Mouse (Mus musculus): ENCODE results near the gene Nxn. TPM values are rescaled to one million over a fixed set of nuclear protein-coding genes. Genes with fewer than 3 reads are reported as not detected.

The Nxn gene
- polyA plus RNA-seq, 1 experiment, result 4.8 TPM

DNA sequence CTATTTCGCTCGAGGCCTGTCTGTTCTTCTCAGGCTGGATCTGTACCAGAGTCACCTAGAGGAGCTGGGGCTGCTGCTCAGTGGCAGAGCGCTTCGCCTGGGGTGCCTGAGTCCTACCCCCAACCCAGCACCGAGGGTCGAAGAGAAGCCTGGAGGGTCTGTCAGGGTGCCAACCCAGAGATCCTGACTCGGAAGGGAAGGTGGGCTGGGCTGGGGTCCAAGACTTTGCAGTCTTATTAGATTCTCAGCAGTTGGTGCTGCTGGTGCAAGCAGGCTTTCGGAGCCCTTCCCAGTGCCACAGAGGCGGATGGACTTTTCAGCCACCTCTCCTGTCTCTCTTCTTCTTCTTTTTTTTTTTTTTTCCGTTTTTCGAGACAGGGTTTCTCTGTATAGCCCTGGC is 42.8 kb downstream of the Nxn start:
- TF ChIP-seq GATA1 (IDR thresholded peaks at IDR 0.05; ENCODE audit: low read length), result no peak

DNA sequence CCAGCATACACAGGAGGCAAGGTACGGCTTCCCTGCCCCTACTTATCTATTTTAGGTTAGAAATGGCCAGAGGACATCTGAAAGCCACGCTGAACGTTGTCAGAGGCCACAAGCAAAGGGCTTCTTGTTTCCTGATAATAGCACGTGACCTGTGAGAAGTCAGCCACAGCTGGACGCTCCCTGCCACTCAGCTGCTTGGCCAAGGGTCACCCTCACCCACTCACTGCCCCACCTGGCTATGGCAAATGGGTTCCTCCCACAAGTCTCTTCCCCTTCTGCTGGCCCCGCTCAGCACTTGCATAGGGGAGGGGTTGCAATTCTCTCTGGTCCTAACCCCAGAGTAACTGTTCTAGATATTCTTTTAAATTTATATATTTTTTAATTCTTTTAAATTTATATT is 43.5 kb downstream of the Nxn start:
- no peak for TF ChIP-seq GATA1 (IDR thresholded peaks at IDR 0.05; ENCODE audit: low read length)

DNA sequence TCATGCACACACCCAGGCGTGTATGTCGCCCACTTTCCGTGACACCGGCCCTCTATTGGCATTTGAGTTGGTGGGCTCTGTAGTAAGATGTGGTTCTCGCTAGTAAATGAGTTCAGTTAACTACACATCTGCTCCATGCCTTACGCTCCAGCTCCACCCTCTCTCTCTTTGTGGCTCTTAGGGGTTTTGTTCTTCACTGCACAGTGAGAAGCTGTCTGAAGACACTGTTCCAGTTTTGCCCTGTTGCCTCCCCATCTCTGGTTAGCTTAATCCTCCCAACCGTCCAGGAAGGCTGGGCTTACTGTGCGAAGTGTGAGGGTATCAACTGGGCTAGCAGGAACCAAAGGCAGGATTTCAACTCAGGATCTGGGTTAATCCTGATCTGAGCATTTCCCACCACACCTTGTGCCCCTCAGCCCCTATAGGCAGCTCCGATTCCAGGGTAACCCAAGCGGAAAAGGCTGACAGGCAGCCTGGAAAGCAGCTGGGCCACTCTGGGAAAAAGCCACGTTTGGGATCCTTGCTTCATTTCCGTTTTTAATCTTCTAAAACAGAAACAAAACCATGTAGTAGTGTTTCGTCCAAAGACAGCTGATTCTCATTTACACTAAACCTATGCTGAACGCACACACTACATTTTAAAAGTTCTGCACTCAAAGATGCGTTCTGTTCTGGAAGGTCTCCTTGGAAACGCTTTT is 45.9 kb downstream of the Nxn start:
- TF ChIP-seq GATA1 (IDR thresholded peaks at IDR 0.05; ENCODE audit: low read length), result no peak

DNA sequence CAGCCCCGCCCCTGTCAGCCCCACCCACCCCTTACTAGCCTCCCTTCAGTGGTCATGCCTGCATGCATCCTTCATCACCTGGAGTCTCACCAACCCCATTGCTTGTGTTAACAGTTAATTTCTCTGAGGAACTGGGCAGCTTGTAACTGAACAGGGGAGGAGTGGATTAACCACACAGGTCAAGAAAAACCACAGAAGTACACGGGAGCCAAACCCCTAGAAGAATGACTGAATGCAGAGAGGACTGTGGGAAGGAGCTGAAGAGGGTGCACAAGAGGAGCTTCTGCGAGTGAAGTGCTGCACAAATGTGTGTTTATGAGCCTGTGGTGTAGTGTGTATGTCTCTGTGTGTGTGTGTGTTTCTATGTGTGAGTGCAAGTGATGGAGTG is 47.3 kb downstream of the Nxn start:
- TF ChIP-seq GATA1 (IDR thresholded peaks at IDR 0.05; ENCODE audit: low read length), result no peak

DNA sequence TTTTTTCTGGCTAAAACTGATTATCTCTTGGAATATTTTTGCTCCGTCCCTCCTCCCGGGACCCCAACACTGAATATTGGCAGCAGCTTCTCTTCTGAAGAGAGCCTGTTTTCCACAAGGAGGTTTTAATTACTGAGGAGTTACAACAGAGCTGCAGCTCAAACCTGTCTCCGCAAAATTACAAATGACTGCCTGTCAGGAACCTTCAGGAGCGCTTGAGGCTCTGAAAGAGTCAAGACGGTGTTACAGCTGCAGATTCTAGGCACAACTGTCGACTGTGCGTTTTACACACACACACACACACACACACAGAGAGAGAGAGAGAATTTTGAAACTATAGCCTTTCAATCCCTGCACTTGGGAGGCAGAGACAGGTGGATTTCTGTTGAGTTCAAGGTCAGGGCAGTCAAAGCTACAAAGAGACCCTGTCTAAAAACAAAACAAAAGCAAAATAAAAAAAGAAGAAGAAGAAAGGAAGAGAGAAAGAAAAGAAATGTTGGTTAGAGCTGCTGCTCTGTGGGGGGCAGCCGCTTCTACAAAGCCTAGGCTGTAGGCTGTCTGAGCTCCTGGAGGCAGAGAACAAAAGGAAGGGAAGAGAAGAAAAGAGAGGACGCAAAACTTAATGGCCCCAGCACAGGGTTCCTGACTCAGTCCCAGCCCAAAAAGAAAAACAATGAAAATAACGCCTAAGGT is 47.9 kb downstream of the Nxn start:
- TF ChIP-seq GATA1 (IDR thresholded peaks at IDR 0.05; ENCODE audit: low read length), result no peak

DNA sequence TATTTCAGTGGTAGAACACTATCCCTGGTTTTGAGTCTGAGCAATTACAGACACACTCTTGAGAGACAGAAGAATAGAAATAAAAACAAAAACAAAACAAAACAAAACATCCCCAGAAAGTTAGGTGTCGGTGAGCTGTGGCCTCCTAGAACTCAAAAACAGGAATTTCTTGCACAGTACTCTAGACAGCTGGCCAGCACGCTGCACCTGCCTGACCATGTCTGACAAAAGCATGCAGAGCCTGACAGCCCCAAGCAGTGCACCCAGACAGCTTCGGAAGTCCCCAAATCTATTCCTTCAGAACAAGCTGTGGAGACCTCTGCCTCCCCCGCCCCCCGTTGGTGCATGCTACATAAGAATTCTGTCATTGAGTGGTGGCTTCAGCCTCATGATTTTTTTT is 49.1 kb downstream of the Nxn start:
- TF ChIP-seq GATA1 (IDR thresholded peaks at IDR 0.05; ENCODE audit: low read length), result no peak

DNA sequence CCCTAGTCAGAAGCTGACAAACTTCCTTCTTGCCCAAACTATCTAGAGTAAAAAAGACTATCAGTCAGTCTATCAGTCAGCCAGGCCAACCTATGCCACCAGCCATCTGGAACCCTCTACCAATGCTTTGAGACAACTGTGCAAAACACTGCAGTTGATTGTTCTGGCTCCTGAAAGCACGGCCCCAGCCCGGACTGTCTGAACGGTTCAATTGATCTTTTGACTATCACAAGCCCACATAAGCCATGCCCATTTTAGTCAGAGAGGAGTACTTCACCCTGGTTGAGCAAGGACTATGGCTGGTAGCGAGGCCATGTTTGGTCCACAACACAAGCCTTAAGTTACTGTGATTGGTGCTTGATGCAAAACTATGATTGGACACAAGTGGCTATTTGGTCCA is 51.4 kb downstream of the Nxn start:
- TF ChIP-seq GATA1 (IDR thresholded peaks at IDR 0.05; ENCODE audit: low read length), result no peak

DNA sequence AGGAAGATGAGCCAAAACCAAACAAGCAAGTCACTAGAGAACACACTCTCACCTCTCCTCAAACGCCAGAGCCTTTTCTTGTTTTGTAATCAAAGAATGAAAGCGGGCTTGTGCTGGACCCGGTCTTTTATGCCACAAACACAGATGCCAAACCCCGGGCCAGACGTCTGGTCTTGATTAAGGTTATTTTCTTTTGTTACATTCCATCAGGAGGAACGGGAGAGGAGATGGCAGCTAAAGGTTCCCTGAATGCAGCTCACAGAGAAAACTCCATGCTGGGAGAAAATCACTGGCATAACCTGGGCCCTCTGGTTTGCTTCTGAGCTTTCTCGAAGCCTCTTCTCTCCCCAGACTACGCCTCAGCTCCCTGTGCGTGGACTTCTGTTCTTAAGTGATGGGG is 55.9 kb downstream of the Nxn start:
- TF ChIP-seq GATA1 (IDR thresholded peaks at IDR 0.05; ENCODE audit: low read length), result no peak

DNA sequence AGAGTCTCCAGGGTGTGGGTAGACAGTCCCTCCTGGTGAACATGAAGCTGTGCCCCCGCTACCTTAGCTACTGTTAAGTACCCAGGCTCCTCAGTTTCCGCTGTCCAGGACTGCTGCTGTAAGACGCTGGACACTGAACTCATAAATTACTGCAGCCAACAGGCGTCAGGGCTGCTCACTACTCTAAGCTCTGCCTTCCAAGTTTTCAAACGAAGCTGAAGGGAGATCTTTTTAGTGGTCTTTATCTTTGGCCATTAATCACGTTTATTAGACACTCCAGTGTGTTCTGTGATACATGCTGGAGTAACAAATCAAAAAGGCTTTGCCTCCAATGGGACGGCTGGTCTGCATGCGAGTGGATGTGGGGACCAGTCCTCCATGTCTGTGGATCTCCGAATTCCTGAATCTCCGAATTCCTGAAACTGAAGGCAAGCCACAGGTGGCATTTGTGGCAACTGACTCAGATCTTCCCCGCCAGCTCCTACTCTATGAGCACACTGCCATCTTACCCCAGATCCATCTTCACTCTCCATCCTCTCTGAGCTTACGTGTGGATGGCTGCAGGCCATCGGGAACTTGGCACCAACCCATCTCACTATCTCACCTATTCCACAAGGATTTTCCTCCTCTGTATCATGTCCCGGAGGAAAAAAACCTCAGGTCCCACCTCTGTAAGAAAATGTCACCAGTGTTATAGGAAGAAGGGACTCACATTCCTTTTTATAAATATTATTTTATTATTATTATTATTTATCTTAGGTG is 56.9 kb downstream of the Nxn start:
- TF ChIP-seq GATA1 (IDR thresholded peaks at IDR 0.05; ENCODE audit: low read length), result no peak

DNA sequence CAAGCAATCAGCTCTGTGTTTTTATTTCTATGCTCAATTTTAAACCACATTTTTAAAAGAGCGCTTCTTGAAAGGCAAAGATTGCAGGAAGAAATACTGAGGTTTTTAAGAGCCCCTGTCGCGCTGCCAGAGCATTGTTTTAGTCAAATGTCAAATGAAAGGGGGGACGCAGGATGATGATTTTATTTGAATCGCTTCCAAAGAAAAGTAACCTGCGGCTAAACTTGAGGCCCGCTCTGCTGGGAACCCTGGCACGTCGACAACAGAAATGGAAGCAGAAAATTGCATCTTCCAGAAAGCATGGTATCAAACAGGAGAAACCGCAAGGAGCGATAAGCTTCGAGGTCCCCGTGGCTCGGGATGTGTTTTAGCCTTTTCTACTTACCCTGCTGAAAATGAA is 57.8 kb downstream of the Nxn start:
- no peak for TF ChIP-seq GATA1 (IDR thresholded peaks at IDR 0.05; ENCODE audit: low read length)

DNA sequence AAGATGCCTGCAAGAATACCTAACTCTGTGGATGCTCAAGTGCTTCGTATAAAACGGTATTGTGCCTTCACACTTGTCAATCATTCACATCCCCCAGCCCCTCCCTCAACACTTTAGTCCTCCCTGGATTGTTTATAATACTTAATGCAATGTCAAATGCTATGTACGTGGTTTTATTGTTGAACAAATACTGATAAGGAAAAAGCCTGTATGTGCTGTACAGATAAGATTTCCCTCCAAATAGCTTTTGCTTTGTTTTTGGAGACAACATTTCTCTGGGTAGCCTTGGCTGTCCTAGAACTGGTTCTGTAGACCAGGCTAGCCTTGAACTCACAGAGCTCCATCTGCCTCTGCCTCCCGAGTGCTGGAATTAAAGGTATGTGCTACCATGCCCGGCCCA is 59.1 kb downstream of the Nxn start:
- no peak for TF ChIP-seq GATA1 (IDR thresholded peaks at IDR 0.05; ENCODE audit: low read length)

DNA sequence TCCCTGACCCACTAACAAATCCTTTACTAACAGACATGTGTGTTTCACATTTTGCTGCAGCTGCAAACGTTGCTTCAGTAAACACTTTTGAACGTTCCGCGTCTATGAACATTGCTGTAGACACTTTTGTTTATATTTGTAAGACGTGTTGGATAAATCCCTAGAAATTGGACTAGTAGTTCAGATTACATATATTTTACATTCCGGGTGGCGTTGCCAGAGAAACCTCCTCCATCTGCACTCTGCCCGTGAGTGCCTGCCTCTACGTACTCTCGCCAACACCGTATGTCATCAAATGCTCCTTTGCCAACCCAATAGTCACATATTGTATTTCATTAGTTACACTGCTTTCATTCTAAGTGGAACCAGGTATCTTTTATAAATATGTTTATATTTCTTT is 59.8 kb downstream of the Nxn start:
- TF ChIP-seq GATA1 (IDR thresholded peaks at IDR 0.05; ENCODE audit: low read length), result no peak

DNA sequence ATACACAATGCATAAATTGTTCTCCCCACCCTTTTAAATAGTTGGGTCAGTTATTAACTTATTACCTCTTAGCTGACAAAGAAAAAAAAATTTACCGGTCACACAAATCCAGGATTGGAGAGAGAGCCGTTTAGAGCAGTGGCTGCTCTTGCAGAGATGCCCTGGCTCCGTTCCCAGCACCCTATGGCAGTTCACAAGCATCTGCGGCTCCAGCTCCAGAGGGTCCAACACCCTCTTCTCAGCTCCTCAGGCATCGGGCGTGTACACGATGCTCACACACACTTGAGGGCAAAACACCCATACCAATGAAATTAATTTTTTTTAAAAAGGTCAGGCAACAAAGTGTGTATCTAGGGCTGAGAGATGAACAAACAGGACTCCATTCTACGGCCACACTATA is 60.3 kb downstream of the Nxn start:
- no peak for TF ChIP-seq GATA1 (IDR thresholded peaks at IDR 0.05; ENCODE audit: low read length)

DNA sequence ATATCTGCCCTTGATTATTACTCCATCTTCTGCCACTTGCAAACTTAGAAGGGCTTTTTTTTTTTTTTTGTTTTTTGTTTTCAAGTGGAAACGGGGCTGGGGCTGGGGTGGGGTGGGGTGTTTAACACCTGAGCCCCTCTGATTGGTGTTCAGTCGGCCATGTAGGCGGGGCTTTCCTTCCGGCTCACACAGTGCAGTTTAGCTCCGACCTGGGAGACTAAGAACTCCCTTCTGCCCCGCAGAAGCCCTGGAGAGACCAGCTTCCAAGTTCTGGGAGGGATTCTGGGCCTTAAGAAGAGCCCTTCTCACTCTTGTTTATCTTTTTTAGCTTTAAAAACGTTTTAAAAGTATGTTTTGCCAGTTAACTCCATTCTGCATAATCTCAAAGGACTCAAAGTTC is 61.2 kb downstream of the Nxn start:
- TF ChIP-seq GATA1 (IDR thresholded peaks at IDR 0.05; ENCODE audit: low read length), result no peak

DNA sequence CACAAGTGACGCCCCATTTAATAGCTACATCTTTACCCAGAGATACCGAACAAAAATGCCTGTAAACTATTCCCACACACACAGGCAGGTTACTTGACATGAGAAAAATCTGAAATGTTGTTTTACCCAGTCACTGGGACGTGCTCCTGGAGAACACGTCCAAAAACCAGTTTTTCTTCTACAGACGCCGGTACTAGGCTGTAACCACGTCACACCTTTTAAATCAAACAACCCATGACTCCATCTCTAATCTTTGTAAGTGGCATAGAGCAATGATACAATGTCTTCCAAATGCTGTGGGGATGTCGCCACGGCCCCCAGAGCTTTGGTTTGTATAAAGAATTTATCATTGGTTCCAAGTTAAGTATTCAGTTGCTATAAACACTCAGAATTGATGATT is 61.7 kb downstream of the Nxn start:
- no peak for TF ChIP-seq GATA1 (IDR thresholded peaks at IDR 0.05; ENCODE audit: low read length)

DNA sequence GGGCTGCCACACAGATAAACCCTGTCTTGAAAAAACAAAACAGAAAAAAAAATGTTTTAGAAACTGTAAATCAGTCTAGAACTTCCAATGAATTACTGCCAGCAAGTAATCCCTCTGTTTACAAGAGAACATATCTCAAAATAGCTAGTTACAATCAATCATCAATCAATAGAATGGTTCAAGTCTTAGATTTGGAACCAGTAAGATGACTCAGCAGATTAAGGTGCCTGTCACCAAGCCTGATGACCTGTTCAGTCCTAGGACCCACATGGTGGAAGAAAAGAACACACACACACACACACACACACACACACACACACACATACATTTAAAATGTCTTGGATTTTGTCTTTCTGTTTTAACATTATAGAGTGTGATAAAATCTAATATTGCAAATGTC is 62.7 kb downstream of the Nxn start:
- no peak for TF ChIP-seq GATA1 (IDR thresholded peaks at IDR 0.05; ENCODE audit: low read length)

DNA sequence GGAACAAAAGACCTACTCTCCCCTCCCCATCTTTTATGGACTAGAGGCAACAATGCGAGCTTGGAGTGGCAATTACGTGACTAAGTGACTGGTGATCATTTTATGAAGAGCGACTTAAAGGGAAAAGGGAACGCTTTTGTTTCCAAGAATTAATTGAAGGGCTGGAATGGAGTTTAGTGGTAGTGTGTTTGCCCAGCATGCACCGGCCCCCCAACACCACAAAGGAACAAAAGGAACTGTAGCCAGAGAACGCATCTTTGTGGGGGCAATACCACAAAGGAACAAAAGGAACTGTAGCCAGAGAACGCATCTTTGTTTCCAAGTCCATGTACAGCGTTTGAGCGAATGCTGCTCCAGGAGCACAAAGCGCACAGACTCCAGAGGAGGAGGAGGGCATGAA is 64.0 kb downstream of the Nxn start:
- TF ChIP-seq GATA1 (IDR thresholded peaks at IDR 0.05; ENCODE audit: low read length), result no peak

Data from G1E-ER4 (cell line).